Comparison of ENCODE assay signal across 8 mouse cellular contexts in genomic region chr13:109343596-109343995, GRCm38 (mm10).
DNase-seq lines count a peak whose midpoint lies in the region; ATAC-seq and TF ChIP-seq lines count a peak whose summit lies in the region.

No protein-coding gene starts in this region.

- 0% methylated on average over 4 of the region's 4 CpGs for WGBS in forebrain, embryonic 16.5 days
- 2% methylated on average over 4 of the region's 4 CpGs for WGBS in hindbrain, embryonic 12.5 days
- 2% methylated on average over 4 of the region's 4 CpGs for WGBS in lung, embryonic 15.5 days
- 13% methylated on average over 4 of the region's 4 CpGs for WGBS in thymus, adult 2 months

- H3K27me3 ChIP-seq in forebrain, embryonic 16.5 days (replicated peaks; ENCODE audit: control insufficient read depth, insufficient read depth, low read length), result no peaks in the 10 kb centered on the region
- no peaks in the 10 kb centered on the region for H3K27me3 ChIP-seq in hindbrain, embryonic 12.5 days
- H3K27me3 ChIP-seq in lung, embryonic 15.5 days, result no peaks in the 10 kb centered on the region
- no peaks in the 10 kb centered on the region for H3K27me3 ChIP-seq in thymus, adult 2 months (ENCODE audit: control insufficient read depth, insufficient read depth, low read length)

- TF ChIP-seq POLR2A in thymus, adult 2 months (IDR thresholded peaks at IDR 0.05; ENCODE audit: control insufficient read depth, extremely low read depth, insufficient read depth, low read length, poor library complexity), result no peak

- H3K27ac ChIP-seq in forebrain, embryonic 16.5 days (ENCODE audit: low read length), result no peak overlapping the region
- no peak overlapping the region for H3K27ac ChIP-seq in hindbrain, embryonic 12.5 days
- H3K27ac ChIP-seq in lung, embryonic 15.5 days, result no peak overlapping the region
- H3K27ac ChIP-seq in thymus, adult 2 months (ENCODE audit: control insufficient read depth, insufficient read depth, low read length), result no peak overlapping the region

- no peak overlapping the region for H3K4me2 ChIP-seq in forebrain, embryonic 16.5 days (ENCODE audit: low read length)
- no peak overlapping the region for H3K4me2 ChIP-seq in hindbrain, embryonic 12.5 days (replicated peaks)
- H3K4me2 ChIP-seq in lung, embryonic 15.5 days, result no peak overlapping the region

- peak; percentile 96 for ATAC-seq in forebrain, embryonic 16.5 days
- peak; percentile 91 for ATAC-seq in hindbrain, embryonic 12.5 days (ENCODE audit: low FRiP score)
- ATAC-seq in lung, embryonic 15.5 days (ENCODE audit: borderline replicate concordance, extremely low read depth, low FRiP score, low TSS enrichment), result peak; percentile 73; the same call in 1 of the 2 replicates

- no peaks in the 10 kb centered on the region for H3K9me3 ChIP-seq in forebrain, embryonic 16.5 days (ENCODE audit: control insufficient read depth, low read length)
- no peaks in the 10 kb centered on the region for H3K9me3 ChIP-seq in hindbrain, embryonic 12.5 days (replicated peaks)
- H3K9me3 ChIP-seq in lung, embryonic 15.5 days, result no peaks in the 10 kb centered on the region

- no peak overlapping the region for H3K4me3 ChIP-seq in forebrain, embryonic 16.5 days (replicated peaks; ENCODE audit: low read length)
- H3K4me3 ChIP-seq in hindbrain, embryonic 12.5 days, result no peak overlapping the region
- H3K4me3 ChIP-seq in lung, embryonic 15.5 days, result no peak overlapping the region
- H3K4me3 ChIP-seq in thymus, adult 2 months (ENCODE audit: control insufficient read depth, insufficient read depth, low read length), result no peak overlapping the region

- TF ChIP-seq CTCF in thymus, adult 2 months (IDR thresholded peaks at IDR 0.05; ENCODE audit: borderline replicate concordance, control insufficient read depth, extremely low read depth, insufficient read depth, low read length, poor library complexity), result no peak

- no peak overlapping the region for H3K9ac ChIP-seq in forebrain, embryonic 16.5 days (replicated peaks; ENCODE audit: low read depth, low read length)
- H3K9ac ChIP-seq in hindbrain, embryonic 12.5 days, result no peak overlapping the region
- no peak overlapping the region for H3K9ac ChIP-seq in lung, embryonic 15.5 days

- DNase-seq in Muller cell, postnatal 12 days (ENCODE audit: inconsistent ontology term), result peak; percentile 87
- DNase-seq in cerebellum, adult 11-12 months, result peak; percentile 76
- peak; percentile 76 for DNase-seq in layer of hippocampus, adult 9-10 months (ENCODE audit: low spot score)
- DNase-seq in ovary, postnatal 10 days (ENCODE audit: low spot score), result peak; percentile 22
- peak; percentile 53 for DNase-seq in thymus, adult 2 months

- no peaks in the 10 kb centered on the region for H3K36me3 ChIP-seq in forebrain, embryonic 16.5 days (ENCODE audit: control insufficient read depth, insufficient read depth)
- no peaks in the 10 kb centered on the region for H3K36me3 ChIP-seq in hindbrain, embryonic 12.5 days
- H3K36me3 ChIP-seq in lung, embryonic 15.5 days, result no peaks in the 10 kb centered on the region
- no peaks in the 10 kb centered on the region for H3K36me3 ChIP-seq in thymus, adult 2 months (ENCODE audit: control insufficient read depth, insufficient read depth, low read length)

- peaks cover 10% of the 10 kb centered on the region for H3K4me1 ChIP-seq in forebrain, embryonic 16.5 days (replicated peaks; ENCODE audit: control insufficient read depth, insufficient read depth, low read length)
- 0 out of 2 replicates have a peak, but pooled peaks cover 3% of the 10 kb centered on the region for H3K4me1 ChIP-seq in hindbrain, embryonic 12.5 days
- 0 out of 2 replicates have a peak, but pooled peaks cover 3% of the 10 kb centered on the region for H3K4me1 ChIP-seq in lung, embryonic 15.5 days
- no peaks in the 10 kb centered on the region for H3K4me1 ChIP-seq in thymus, adult 2 months (replicated peaks; ENCODE audit: control insufficient read depth, insufficient read depth, low read length)

Comparison
In these comparisons a context has a peak if more than half of its experiments do, and no peak if none do; other contexts are left out.
1. DNase-seq: peak in every context shown above with its lines; median percentile 87 in Muller cell, postnatal 12 days; 76 in cerebellum, adult 11-12 months; 76 in layer of hippocampus, adult 9-10 months; 53 in thymus, adult 2 months; 22 in ovary, postnatal 10 days.